In genomic region chr2:68862464-68863266, GRCm38 (mm10) we compare ENCODE assay signal across 8 mouse cellular contexts. TPM values are rescaled to one million over a fixed set of nuclear protein-coding genes. Genes with fewer than 3 reads are reported as not detected.
DNase-seq lines count a peak whose midpoint lies in the region; ATAC-seq and TF ChIP-seq lines count a peak whose summit lies in the region.

No protein-coding gene starts in this region.

- WGBS in lung, postnatal 0 days: 6% methylated on average over 15 of the region's 15 CpGs
- WGBS in embryonic facial prominence, embryonic 11.5 days: 7% methylated on average over 15 of the region's 15 CpGs
- 6% methylated on average over 15 of the region's 15 CpGs for WGBS in intestine, embryonic 16.5 days
- 4% methylated on average over 15 of the region's 15 CpGs for whole genome bisulfite sequencing in neural tube, embryonic 15.5 days

- H3K9me3 ChIP-seq in lung, postnatal 0 days (ENCODE audit: low read length): no peaks in the 10 kb centered on the region
- H3K9me3 ChIP-seq in embryonic facial prominence, embryonic 11.5 days (replicated peaks; ENCODE audit: control insufficient read depth, low read length): no peaks in the 10 kb centered on the region
- no peaks in the 10 kb centered on the region for H3K9me3 ChIP-seq in intestine, embryonic 16.5 days (ENCODE audit: control insufficient read depth, low read length)
- H3K9me3 ChIP-seq in neural tube, embryonic 15.5 days (replicated peaks): no peaks in the 10 kb centered on the region

- H3K36me3 ChIP-seq in lung, postnatal 0 days (ENCODE audit: insufficient read depth, low read length): no peaks in the 10 kb centered on the region
- no peaks in the 10 kb centered on the region for H3K36me3 ChIP-seq in embryonic facial prominence, embryonic 11.5 days (replicated peaks; ENCODE audit: control insufficient read depth, insufficient read depth, low read depth, low read length)
- no peaks in the 10 kb centered on the region for H3K36me3 ChIP-seq in intestine, embryonic 16.5 days (ENCODE audit: control insufficient read depth, insufficient read depth, low read length)
- H3K36me3 ChIP-seq in neural tube, embryonic 15.5 days: no peaks in the 10 kb centered on the region

- ATAC-seq in lung, postnatal 0 days: no peak
- no peak for ATAC-seq in embryonic facial prominence, embryonic 11.5 days (replicated peaks; ENCODE audit: insufficient number of reproducible peaks, low FRiP score, low TSS enrichment, low read depth)
- ATAC-seq in intestine, embryonic 16.5 days: no peak
- ATAC-seq in neural tube, embryonic 15.5 days (ENCODE audit: low FRiP score): no peak

- peak overlapping the region; percentile 99 for H3K4me2 ChIP-seq in lung, postnatal 0 days (replicated peaks; ENCODE audit: low read depth, low read length)
- peak overlapping the region; percentile 83 for H3K4me2 ChIP-seq in embryonic facial prominence, embryonic 11.5 days (ENCODE audit: low read depth, low read length)
- peak overlapping the region; percentile 93 for H3K4me2 ChIP-seq in intestine, embryonic 16.5 days (ENCODE audit: low read depth, low read length)
- H3K4me2 ChIP-seq in neural tube, embryonic 15.5 days: peak overlapping the region; percentile 75

- no peak for TF ChIP-seq CTCF in lung, postnatal 0 days (IDR thresholded peaks at IDR 0.05)

- peak overlapping the region; percentile 71 for H3K4me3 ChIP-seq in lung, postnatal 0 days (ENCODE audit: low read depth, low read length)
- peak overlapping the region; percentile 87 for H3K4me3 ChIP-seq in embryonic facial prominence, embryonic 11.5 days (ENCODE audit: low read depth, low read length)
- H3K4me3 ChIP-seq in intestine, embryonic 16.5 days (ENCODE audit: low read length): peak overlapping the region; percentile 92
- H3K4me3 ChIP-seq in neural tube, embryonic 15.5 days (replicated peaks): peak overlapping the region; percentile 68

- 0 out of 2 replicates have a peak, but pooled peaks cover 5% of the 10 kb centered on the region for H3K4me1 ChIP-seq in lung, postnatal 0 days (ENCODE audit: insufficient read depth, low read depth, low read length)
- no peaks in the 10 kb centered on the region for H3K4me1 ChIP-seq in embryonic facial prominence, embryonic 11.5 days (ENCODE audit: control insufficient read depth, insufficient read depth, low read length)
- peaks cover 23% of the 10 kb centered on the region for H3K4me1 ChIP-seq in intestine, embryonic 16.5 days (ENCODE audit: control insufficient read depth, insufficient read depth, low read length)
- H3K4me1 ChIP-seq in neural tube, embryonic 15.5 days: peaks cover 25% of the 10 kb centered on the region

- peak overlapping the region; percentile 47; the same call in 1 of the 2 replicates for H3K27ac ChIP-seq in lung, postnatal 0 days (ENCODE audit: low read length)
- H3K27ac ChIP-seq in embryonic facial prominence, embryonic 11.5 days (replicated peaks; ENCODE audit: low read depth, low read length): no peak overlapping the region
- peak overlapping the region; percentile 85 for H3K27ac ChIP-seq in intestine, embryonic 16.5 days (ENCODE audit: low read length)
- peak overlapping the region; percentile 90 for H3K27ac ChIP-seq in neural tube, embryonic 15.5 days (replicated peaks)

- no peaks in the 10 kb centered on the region for H3K27me3 ChIP-seq in lung, postnatal 0 days (replicated peaks; ENCODE audit: insufficient read depth, low read length)
- H3K27me3 ChIP-seq in embryonic facial prominence, embryonic 11.5 days (ENCODE audit: control insufficient read depth, insufficient read depth, low read length): no peaks in the 10 kb centered on the region
- H3K27me3 ChIP-seq in intestine, embryonic 16.5 days (replicated peaks; ENCODE audit: control insufficient read depth, insufficient read depth, low read length): no peaks in the 10 kb centered on the region
- no peaks in the 10 kb centered on the region; the same call in 1 of the 2 replicates for H3K27me3 ChIP-seq in neural tube, embryonic 15.5 days (replicated peaks)

- peak overlapping the region; percentile 50; the same call in 1 of the 2 replicates for H3K9ac ChIP-seq in lung, postnatal 0 days (replicated peaks; ENCODE audit: low read depth)
- peak overlapping the region; percentile 89 for H3K9ac ChIP-seq in embryonic facial prominence, embryonic 11.5 days (replicated peaks; ENCODE audit: low read length)
- H3K9ac ChIP-seq in intestine, embryonic 16.5 days (ENCODE audit: low read depth, low read length): peak overlapping the region; percentile 93
- H3K9ac ChIP-seq in neural tube, embryonic 15.5 days (replicated peaks): peak overlapping the region; percentile 87

- TF ChIP-seq EP300 in lung, postnatal 0 days (IDR thresholded peaks at IDR 0.05): no peak

- no peak for DNase-seq in lung, postnatal 0 days (ENCODE audit: low spot score)
- DNase-seq in lung, postnatal 14 days: no peak
- peak; percentile 31 for DNase-seq in embryonic facial prominence, embryonic 11.5 days (ENCODE audit: low spot score)
- DNase-seq in left cerebral cortex, adult 18-20 months (ENCODE audit: low spot score in 2 of 2): no peak
- DNase-seq in layer of hippocampus, postnatal 10 days (ENCODE audit: low spot score in 2 of 2): no peak
- DNase-seq in retina, postnatal 1 day: no peak

RNA-seq across cellular contexts. Expression of gene Cers6, which starts 1.4 kb away (rescaled TPM):
- 9.6 and 11.4 TPM in 2 replicates for polyA plus RNA-seq in lung, postnatal 0 days (2015; fragmentation: Nextera tagmentation; extraction: Ambion mirVana)
- polyA plus RNA-seq in embryonic facial prominence, embryonic 11.5 days (2014; fragmentation: Nextera tagmentation; extraction: Ambion mirVana): 31.7 and 33.6 TPM in 2 replicates
- polyA plus RNA-seq in intestine, embryonic 16.5 days (2015; fragmentation: Nextera tagmentation; extraction: Ambion mirVana): 39.6 and 47.9 TPM in 2 replicates
- polyA plus RNA-seq in neural tube, embryonic 15.5 days (2015; fragmentation: Nextera tagmentation; extraction: Ambion mirVana): 51.1 and 52.1 TPM in 2 replicates
- total RNA-seq in left cerebral cortex, adult 18-20 months (2021): 10 to 100 TPM; 64.6 to 74.1 TPM
- 10 to 100 TPM; 70.5 to 77.3 TPM for total RNA-seq in layer of hippocampus, postnatal 10 days (2021)
